Mouse (Mus musculus) kidney, postnatal 10 days (tissue): ENCODE data around the gene Afap1l2.

Experiments
- DNase-seq: peaks from one replicate; pipeline ENCODE4 v3.0.0; 2021; ENCODE audit warnings: mixed read lengths

Gene Afap1l2

GRCm38 (mm10) chr19:57007781-57008710 lies at the start of gene Afap1l2:
Afap1l2 (minus strand) TSS chr19:57008228.
- DNase-seq, result peak; percentile 85

- DNase-seq, result no peak
These were observed 49.5 kb upstream of the Afap1l2 start for GRCm38 (mm10) chr19:57057568-57057967.

- no peak for DNase-seq
These were observed 47.4 kb upstream of the Afap1l2 start for GRCm38 (mm10) chr19:57055215-57056120.

- DNase-seq, result no peak
These were observed 44.9 kb upstream of the Afap1l2 start for GRCm38 (mm10) chr19:57052959-57053358.

- DNase-seq, result no peak
These were observed 44.0 kb upstream of the Afap1l2 start for GRCm38 (mm10) chr19:57052016-57052415.

GRCm38 (mm10) chr19:57049592-57050090 lies 41.6 kb upstream of the Afap1l2 start:
- no peak for DNase-seq

GRCm38 (mm10) chr19:57047671-57048320 lies 39.8 kb upstream of the Afap1l2 start:
- DNase-seq, result no peak

GRCm38 (mm10) chr19:57039258-57039657 lies 31.2 kb upstream of the Afap1l2 start:
- peak; percentile 55 for DNase-seq

GRCm38 (mm10) chr19:57036860-57037259 lies 28.8 kb upstream of the Afap1l2 start:
- DNase-seq, result no peak

- DNase-seq, result peak; percentile 85
These were observed 23.6 kb upstream of the Afap1l2 start for GRCm38 (mm10) chr19:57031582-57031981.

GRCm38 (mm10) chr19:57029461-57029860 lies 21.4 kb upstream of the Afap1l2 start:
- DNase-seq, result no peak

GRCm38 (mm10) chr19:57028327-57029179 lies 20.5 kb upstream of the Afap1l2 start:
- DNase-seq, result peak; percentile 37

GRCm38 (mm10) chr19:57026501-57026900 lies 18.5 kb upstream of the Afap1l2 start:
- no peak for DNase-seq

- no peak for DNase-seq
These were observed 9.8 kb upstream of the Afap1l2 start for GRCm38 (mm10) chr19:57017785-57018179.

- DNase-seq, result peak; percentile 67
These were observed 9.2 kb upstream of the Afap1l2 start for GRCm38 (mm10) chr19:57016995-57017784.

- peak; percentile 25 for DNase-seq
These were observed 6.8 kb upstream of the Afap1l2 start for GRCm38 (mm10) chr19:57014808-57015207.

GRCm38 (mm10) chr19:57013271-57013677 lies 5.2 kb upstream of the Afap1l2 start:
- peak; percentile 31 for DNase-seq

- no peak for DNase-seq
These were observed 4.0 kb upstream of the Afap1l2 start for GRCm38 (mm10) chr19:57012068-57012467.

- DNase-seq, result no peak
These were observed 2.0 kb upstream of the Afap1l2 start for GRCm38 (mm10) chr19:57010064-57010463.

GRCm38 (mm10) chr19:57009653-57010052 lies 1.6 kb upstream of the Afap1l2 start:
- peak; percentile 19 for DNase-seq

- peak; percentile 78 for DNase-seq
These were observed 737 bp downstream of the Afap1l2 start for GRCm38 (mm10) chr19:57007291-57007690.
